Mouse (Mus musculus): ENCODE measurements at regions not wholly inside any gene's neighbourhood (a gene's known extent, or its start where the extent isn't known, plus 50 kb on each side); places are given as distances from the start of the nearest gene placed in this dataset.

- peak in 1 of 2 experiments; percentile 32 for DNase-seq
Observed at GRCm38 (mm10) chr19:15617233-15617915, 329.8 kb downstream of the Psat1 start.

GRCm38 (mm10) chr19:15614648-15615561 lies 332.2 kb downstream of the Psat1 start:
- no peak for DNase-seq

- DNase-seq = no peak
Observed at GRCm38 (mm10) chr19:15611137-15611758, 335.9 kb downstream of the Psat1 start.

GRCm38 (mm10) chr19:15606440-15606839 lies 340.7 kb downstream of the Psat1 start:
- DNase-seq = no peak

- DNase-seq = no peak
Observed at GRCm38 (mm10) chr19:15592821-15593220, 354.3 kb downstream of the Psat1 start.

GRCm38 (mm10) chr19:15583782-15584693 lies 363.1 kb downstream of the Psat1 start:
- DNase-seq = no peak

- DNase-seq = no peak
Observed at GRCm38 (mm10) chr19:15583106-15583781, 363.9 kb downstream of the Psat1 start.

GRCm38 (mm10) chr19:15571204-15571603 lies 375.9 kb downstream of the Psat1 start:
- no peak for DNase-seq

- no peak for DNase-seq
Observed at GRCm38 (mm10) chr19:15561511-15561910, 385.6 kb downstream of the Psat1 start.

- no peak for DNase-seq
Observed at GRCm38 (mm10) chr19:15553953-15554352, 393.2 kb downstream of the Psat1 start.

GRCm38 (mm10) chr19:15517853-15518252 lies 429.3 kb downstream of the Psat1 start:
- no peak for DNase-seq

GRCm38 (mm10) chr19:15516566-15517305 lies 430.4 kb downstream of the Psat1 start:
- no peak for DNase-seq

GRCm38 (mm10) chr19:15513197-15513596 lies 433.9 kb downstream of the Psat1 start:
- DNase-seq = no peak

- no peak for DNase-seq
Observed at GRCm38 (mm10) chr19:15510395-15510794, 436.7 kb downstream of the Psat1 start.

- DNase-seq = no peak
Observed at GRCm38 (mm10) chr19:15502985-15503354, 444.2 kb downstream of the Psat1 start.

- no peak for DNase-seq
Observed at GRCm38 (mm10) chr19:15502315-15502984, 444.7 kb downstream of the Psat1 start.

GRCm38 (mm10) chr19:15495532-15495931 lies 451.6 kb downstream of the Psat1 start:
- no peak for DNase-seq

GRCm38 (mm10) chr19:15487576-15487975 lies 459.6 kb downstream of the Psat1 start:
- no peak for DNase-seq

GRCm38 (mm10) chr19:15481605-15482004 lies 465.5 kb downstream of the Psat1 start:
- DNase-seq = no peak

GRCm38 (mm10) chr19:15469541-15469940 lies 477.6 kb downstream of the Psat1 start:
- no peak for DNase-seq

GRCm38 (mm10) chr19:15466713-15467112 lies 480.4 kb downstream of the Psat1 start:
- no peak for DNase-seq

All from kidney, adult 8-10 months (tissue).